Mouse (Mus musculus): Measurements from ENCODE around the gene Smtnl2. TPM values are rescaled to one million over a fixed set of nuclear protein-coding genes. Genes with fewer than 3 reads are reported as not detected.
A peak's percentile ranks its signal among the peaks of the same experiment; 100 is the strongest.

Smtnl2 gene
- polyA plus RNA-seq (2014; fragmentation: Nextera tagmentation; extraction: Ambion mirVana), result 30.0 and 56.1 TPM in 2 replicates

DNA sequence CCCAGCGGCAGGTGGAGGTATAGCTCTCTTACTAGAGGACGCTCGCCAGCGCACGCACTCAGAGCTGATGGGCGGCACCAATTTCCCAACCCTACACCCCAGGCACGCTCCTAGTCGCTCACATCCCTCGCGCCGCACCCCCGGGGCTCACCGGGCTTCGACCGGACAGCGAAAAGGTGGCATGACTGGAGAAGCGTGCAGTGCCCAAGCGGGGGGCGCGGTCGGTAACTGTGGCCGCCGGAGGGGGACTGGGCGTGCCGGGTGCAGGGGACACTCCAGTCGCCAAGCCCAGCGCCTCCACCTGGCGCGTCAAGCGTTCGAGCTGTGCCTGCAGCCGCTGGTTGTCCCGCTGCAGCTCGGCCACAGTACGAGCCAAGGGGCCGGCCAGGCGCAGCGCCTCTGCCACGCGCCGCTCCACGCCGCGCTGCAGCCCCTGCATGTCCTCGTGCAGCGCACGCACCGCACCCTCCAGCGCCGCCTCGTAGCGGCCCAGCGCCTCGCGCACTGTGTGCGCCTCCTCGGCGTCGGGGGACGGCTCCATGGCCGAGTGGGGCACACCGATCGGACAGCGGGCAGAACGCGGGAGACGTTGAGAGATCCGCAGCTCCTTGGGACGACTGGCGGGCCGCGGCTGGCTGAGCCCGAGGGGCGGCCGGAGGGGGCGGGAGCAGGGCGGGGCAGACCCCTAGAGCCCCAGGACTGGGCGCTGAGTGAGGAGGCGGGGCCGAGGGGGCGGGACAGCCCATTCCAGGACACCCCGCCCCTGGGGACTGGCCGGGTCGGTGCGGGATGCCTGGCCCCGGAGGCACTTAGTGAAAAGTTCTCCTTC is at the start of gene Smtnl2:
Gene Smtnl2, minus strand, starts transcription at position 621 of the 829 bp plus-strand sequence.
- H3K4me3 ChIP-seq (ENCODE audit: low read length), result peak within 1 kb of the TSS; percentile 90
- under 1% methylated on average over 83 of the region's 86 CpGs for WGBS
- no peaks in the 10 kb centered on the region for H3K36me3 ChIP-seq (ENCODE audit: control insufficient read depth, insufficient read depth, low read length)
- H3K27ac ChIP-seq (ENCODE audit: low read depth, low read length), result peak within 1 kb of the TSS; percentile 90
- peaks cover 55% of the 10 kb centered on the region for H3K4me1 ChIP-seq (ENCODE audit: control insufficient read depth, insufficient read depth, low read length)
- peak within 1 kb of the TSS; percentile 99 for H3K4me2 ChIP-seq (replicated peaks; ENCODE audit: low read depth, low read length)
- no peaks in the 10 kb centered on the region for H3K27me3 ChIP-seq (ENCODE audit: control insufficient read depth, insufficient read depth, low read length)
- H3K9me3 ChIP-seq (ENCODE audit: control insufficient read depth, low read length), result no peaks in the 10 kb centered on the region
- peak; percentile 93 for ATAC-seq (ENCODE audit: low FRiP score, low TSS enrichment)
- peak within 1 kb of the TSS; percentile 93 for H3K9ac ChIP-seq (ENCODE audit: low read depth, low read length)

DNA sequence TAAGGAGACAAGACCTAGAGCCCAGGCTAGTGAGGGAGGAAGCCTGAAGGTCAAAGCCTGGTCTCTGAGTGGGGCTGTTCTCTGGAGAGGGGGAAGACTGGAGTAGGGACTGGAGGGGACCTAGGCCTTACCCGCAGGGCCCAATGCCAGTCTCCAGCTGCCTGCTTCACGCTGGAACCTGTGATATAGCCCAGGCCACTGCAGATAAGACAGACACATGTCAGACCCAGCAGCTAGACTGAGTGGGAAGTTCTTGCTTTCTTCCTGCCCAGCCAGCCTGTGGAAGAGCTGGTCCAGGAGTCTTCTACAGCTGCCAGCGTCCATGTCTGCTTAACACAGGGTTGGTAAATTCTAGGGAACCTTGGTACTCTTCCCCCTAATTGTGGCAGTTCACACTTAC is 47.0 kb upstream of the Smtnl2 start:
- no peaks in the 10 kb centered on the region for H3K4me1 ChIP-seq (ENCODE audit: control insufficient read depth, insufficient read depth, low read length)
- no peaks in the 10 kb centered on the region for H3K9me3 ChIP-seq (ENCODE audit: control insufficient read depth, low read length)
- 79% methylated on average over 3 of the region's 3 CpGs for WGBS
- no peak for ATAC-seq (ENCODE audit: low FRiP score, low TSS enrichment)
- H3K9ac ChIP-seq (ENCODE audit: low read depth, low read length), result no peak overlapping the region
- H3K27me3 ChIP-seq (ENCODE audit: control insufficient read depth, insufficient read depth, low read length), result no peaks in the 10 kb centered on the region
- no peak overlapping the region for H3K4me3 ChIP-seq (ENCODE audit: low read length)
- H3K27ac ChIP-seq (ENCODE audit: low read depth, low read length), result peak overlapping the region; percentile 48; the same call in 1 of the 2 replicates
- H3K4me2 ChIP-seq (replicated peaks; ENCODE audit: low read depth, low read length), result no peak overlapping the region
- H3K36me3 ChIP-seq (ENCODE audit: control insufficient read depth, insufficient read depth, low read length), result no peaks in the 10 kb centered on the region

DNA sequence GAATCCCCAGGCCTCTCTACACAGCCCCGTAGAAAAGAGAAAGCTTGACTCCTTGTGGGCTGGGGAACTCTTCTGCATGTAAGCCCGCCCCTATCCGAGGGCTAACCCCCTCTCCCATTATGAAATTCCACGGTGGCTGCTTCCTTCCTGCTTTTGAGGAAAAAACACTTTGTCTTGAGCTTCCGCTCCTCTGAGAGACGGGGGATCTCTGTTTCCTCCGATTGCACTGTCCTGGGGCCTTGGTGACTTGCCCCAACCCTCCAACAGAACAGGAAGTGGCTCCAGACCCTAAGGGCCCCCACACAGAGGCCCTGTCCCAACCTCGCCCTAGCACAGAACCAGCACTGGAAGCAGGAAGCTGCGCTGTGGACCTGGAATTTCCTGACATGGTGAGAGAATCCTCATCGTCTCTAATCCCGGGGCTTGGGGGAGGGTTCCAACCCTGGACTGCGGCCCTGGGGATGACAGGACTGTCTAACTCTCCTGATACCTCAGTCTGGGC is 46.5 kb upstream of the Smtnl2 start:
- 64% methylated on average over 12 of the region's 12 CpGs for WGBS
- Histone ChIP-seq H3K27me3 (ENCODE audit: control insufficient read depth, insufficient read depth, low read length) (no peaks in the 10 kb centered on the region), H3K9me3 (ENCODE audit: control insufficient read depth, low read length) (no peaks in the 10 kb centered on the region), H3K9ac (ENCODE audit: low read depth, low read length) (no peak overlapping the region), H3K4me2 (replicated peaks; ENCODE audit: low read depth, low read length) (no peak overlapping the region), H3K4me1 (ENCODE audit: control insufficient read depth, insufficient read depth, low read length) (no peaks in the 10 kb centered on the region), H3K36me3 (ENCODE audit: control insufficient read depth, insufficient read depth, low read length) (no peaks in the 10 kb centered on the region), H3K4me3 (ENCODE audit: low read length) (no peak overlapping the region), H3K27ac (ENCODE audit: low read depth, low read length) (peak overlapping the region; percentile 48; the same call in 1 of the 2 replicates)
- peak; percentile 63; the same call in 1 of the 2 replicates for ATAC-seq (ENCODE audit: low FRiP score, low TSS enrichment)

DNA sequence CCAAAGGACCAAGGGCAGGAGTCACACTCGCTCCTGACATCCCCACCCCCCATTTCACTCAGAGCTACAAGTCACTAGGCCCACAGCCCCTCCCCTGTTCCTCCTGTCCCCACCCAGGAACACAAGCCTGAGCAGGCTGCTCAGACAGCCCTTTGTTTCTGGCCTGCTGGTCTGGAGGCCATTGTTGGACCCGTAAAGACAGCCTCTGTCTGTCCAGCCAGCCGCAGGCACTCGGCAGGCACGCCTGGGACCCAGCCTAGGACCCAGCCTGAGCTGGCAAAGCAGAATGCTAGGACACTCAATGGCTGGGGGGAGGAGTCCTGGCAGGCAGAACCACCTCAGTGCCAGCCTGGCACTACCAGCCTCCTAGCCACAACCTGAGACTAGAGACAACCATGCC is 44.2 kb upstream of the Smtnl2 start:
- no peak overlapping the region for H3K9ac ChIP-seq (ENCODE audit: low read depth, low read length)
- no peaks in the 10 kb centered on the region for H3K4me1 ChIP-seq (ENCODE audit: control insufficient read depth, insufficient read depth, low read length)
- WGBS, result 79% methylated on average over 5 of the region's 5 CpGs
- H3K4me3 ChIP-seq (ENCODE audit: low read length), result no peak overlapping the region
- H3K36me3 ChIP-seq (ENCODE audit: control insufficient read depth, insufficient read depth, low read length), result peaks cover 21% of the 10 kb centered on the region
- ATAC-seq (ENCODE audit: low FRiP score, low TSS enrichment), result no peak
- no peaks in the 10 kb centered on the region for H3K27me3 ChIP-seq (ENCODE audit: control insufficient read depth, insufficient read depth, low read length)
- no peak overlapping the region for H3K27ac ChIP-seq (ENCODE audit: low read depth, low read length)
- no peak overlapping the region for H3K4me2 ChIP-seq (replicated peaks; ENCODE audit: low read depth, low read length)
- H3K9me3 ChIP-seq (ENCODE audit: control insufficient read depth, low read length), result no peaks in the 10 kb centered on the region

DNA sequence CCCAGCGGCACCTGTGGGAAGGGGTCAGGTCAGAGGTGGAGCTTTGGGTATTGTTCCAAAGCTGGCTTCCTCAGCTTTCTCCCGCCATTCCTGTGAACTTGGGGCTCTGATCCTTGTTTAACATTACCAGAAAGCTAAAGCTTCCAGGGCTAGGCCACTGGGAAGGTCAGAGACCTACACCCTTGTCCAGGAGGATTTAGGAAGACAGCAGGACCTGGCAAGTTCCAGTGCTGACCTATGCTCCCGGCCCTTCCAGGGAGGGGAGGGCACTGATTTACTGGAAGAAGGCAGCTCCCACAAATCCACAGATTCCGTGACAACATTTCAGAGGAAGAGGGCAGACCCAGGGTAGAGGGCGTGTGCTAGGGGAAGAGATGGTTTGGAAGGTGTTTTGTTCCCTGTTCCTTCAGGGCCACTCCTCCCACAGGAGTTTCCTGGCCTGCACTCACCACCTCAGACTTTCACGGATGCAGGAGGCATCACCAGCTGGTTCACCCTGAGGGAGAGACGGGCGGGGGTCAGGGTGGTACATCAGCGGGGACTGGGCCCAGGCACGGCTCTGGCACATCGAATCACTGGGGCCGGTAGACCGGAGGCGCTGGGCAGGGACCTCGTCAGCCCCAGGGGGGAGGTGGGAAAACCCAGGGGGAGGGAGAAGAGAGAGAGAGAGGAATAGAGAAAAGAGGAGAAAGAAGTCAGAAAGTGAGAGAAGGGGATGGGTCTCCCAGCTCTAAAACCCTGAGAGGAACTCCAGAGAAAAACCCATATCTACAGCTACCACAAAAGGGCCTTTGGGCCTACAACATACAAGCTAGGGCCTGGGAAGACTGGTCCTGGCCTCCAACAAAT is 41.8 kb upstream of the Smtnl2 start:
- 45% methylated on average over 15 of the region's 15 CpGs for WGBS
- no peak overlapping the region for H3K9ac ChIP-seq (ENCODE audit: low read depth, low read length)
- H3K4me1 ChIP-seq (ENCODE audit: control insufficient read depth, insufficient read depth, low read length), result no peaks in the 10 kb centered on the region
- no peak for ATAC-seq (ENCODE audit: low FRiP score, low TSS enrichment)
- no peaks in the 10 kb centered on the region for H3K27me3 ChIP-seq (ENCODE audit: control insufficient read depth, insufficient read depth, low read length)
- H3K27ac ChIP-seq (ENCODE audit: low read depth, low read length), result no peak overlapping the region
- H3K4me3 ChIP-seq (ENCODE audit: low read length), result no peak overlapping the region
- peaks cover 44% of the 10 kb centered on the region for H3K36me3 ChIP-seq (ENCODE audit: control insufficient read depth, insufficient read depth, low read length)
- no peaks in the 10 kb centered on the region for H3K9me3 ChIP-seq (ENCODE audit: control insufficient read depth, low read length)
- H3K4me2 ChIP-seq (replicated peaks; ENCODE audit: low read depth, low read length), result no peak overlapping the region

DNA sequence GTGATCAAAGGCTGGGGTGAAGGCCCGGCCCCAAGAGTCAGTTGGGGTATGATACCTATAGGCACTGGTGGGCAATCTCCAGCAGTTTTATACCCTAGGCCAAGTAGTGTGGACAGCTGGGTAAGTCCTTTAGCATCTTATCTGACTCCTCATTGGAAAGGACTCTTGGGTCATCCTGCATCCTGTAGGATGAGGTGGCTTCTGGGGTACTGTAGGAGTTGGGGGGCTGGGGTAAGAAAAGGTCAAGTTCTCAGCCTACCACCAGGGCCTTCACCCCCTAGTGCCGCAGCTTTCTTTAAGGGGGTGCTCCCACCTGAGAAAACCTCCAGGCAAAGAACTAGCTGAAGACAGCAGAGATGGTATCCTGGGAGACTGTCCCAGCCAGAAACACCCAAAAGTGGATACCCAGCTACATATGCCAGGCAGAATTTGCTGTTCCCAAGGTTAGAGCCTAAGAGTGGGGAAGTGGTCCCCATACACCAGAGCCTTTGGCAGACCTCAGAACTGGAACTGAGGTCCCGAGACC is 40.7 kb upstream of the Smtnl2 start:
- WGBS, result 82% methylated on average over 3 of the region's 3 CpGs
- Histone ChIP-seq H3K9me3 (ENCODE audit: control insufficient read depth, low read length) (no peaks in the 10 kb centered on the region), H3K36me3 (ENCODE audit: control insufficient read depth, insufficient read depth, low read length) (peaks cover 56% of the 10 kb centered on the region), H3K27me3 (ENCODE audit: control insufficient read depth, insufficient read depth, low read length) (no peaks in the 10 kb centered on the region), H3K4me1 (ENCODE audit: control insufficient read depth, insufficient read depth, low read length) (no peaks in the 10 kb centered on the region), H3K4me3 (ENCODE audit: low read length) (no peak overlapping the region), H3K4me2 (replicated peaks; ENCODE audit: low read depth, low read length) (no peak overlapping the region), H3K27ac (ENCODE audit: low read depth, low read length) (no peak overlapping the region), H3K9ac (ENCODE audit: low read depth, low read length) (no peak overlapping the region)
- no peak for ATAC-seq (ENCODE audit: low FRiP score, low TSS enrichment)

DNA sequence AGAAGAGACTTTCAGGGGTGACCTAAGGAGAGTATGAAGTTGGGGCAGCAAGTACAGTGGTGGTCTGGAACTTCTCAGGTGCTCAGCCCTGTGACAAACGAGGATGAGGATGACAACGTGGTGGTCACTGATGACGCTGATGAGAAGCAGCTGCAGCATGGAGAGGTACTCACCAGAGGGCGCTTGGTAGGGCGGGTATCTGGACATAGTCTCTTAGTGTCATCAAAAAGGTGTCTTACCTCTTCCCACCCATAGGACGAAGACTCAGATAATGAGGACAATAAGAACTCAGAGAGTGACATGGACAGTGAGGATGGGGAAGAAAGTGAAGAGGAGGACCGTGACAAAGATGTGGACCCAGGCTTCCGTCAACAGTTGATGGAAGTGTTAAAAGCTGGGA is 36.0 kb upstream of the Smtnl2 start:
- Histone ChIP-seq H3K9me3 (ENCODE audit: control insufficient read depth, low read length) (no peaks in the 10 kb centered on the region), H3K36me3 (ENCODE audit: control insufficient read depth, insufficient read depth, low read length) (peaks cover 100% of the 10 kb centered on the region), H3K4me2 (replicated peaks; ENCODE audit: low read depth, low read length) (no peak overlapping the region), H3K27me3 (ENCODE audit: control insufficient read depth, insufficient read depth, low read length) (no peaks in the 10 kb centered on the region), H3K4me1 (ENCODE audit: control insufficient read depth, insufficient read depth, low read length) (peaks cover 1% of the 10 kb centered on the region), H3K4me3 (ENCODE audit: low read length) (no peak overlapping the region), H3K9ac (ENCODE audit: low read depth, low read length) (no peak overlapping the region), H3K27ac (ENCODE audit: low read depth, low read length) (no peak overlapping the region)
- no peak for ATAC-seq (ENCODE audit: low FRiP score, low TSS enrichment)
- 86% methylated on average over 8 of the region's 8 CpGs for WGBS

DNA sequence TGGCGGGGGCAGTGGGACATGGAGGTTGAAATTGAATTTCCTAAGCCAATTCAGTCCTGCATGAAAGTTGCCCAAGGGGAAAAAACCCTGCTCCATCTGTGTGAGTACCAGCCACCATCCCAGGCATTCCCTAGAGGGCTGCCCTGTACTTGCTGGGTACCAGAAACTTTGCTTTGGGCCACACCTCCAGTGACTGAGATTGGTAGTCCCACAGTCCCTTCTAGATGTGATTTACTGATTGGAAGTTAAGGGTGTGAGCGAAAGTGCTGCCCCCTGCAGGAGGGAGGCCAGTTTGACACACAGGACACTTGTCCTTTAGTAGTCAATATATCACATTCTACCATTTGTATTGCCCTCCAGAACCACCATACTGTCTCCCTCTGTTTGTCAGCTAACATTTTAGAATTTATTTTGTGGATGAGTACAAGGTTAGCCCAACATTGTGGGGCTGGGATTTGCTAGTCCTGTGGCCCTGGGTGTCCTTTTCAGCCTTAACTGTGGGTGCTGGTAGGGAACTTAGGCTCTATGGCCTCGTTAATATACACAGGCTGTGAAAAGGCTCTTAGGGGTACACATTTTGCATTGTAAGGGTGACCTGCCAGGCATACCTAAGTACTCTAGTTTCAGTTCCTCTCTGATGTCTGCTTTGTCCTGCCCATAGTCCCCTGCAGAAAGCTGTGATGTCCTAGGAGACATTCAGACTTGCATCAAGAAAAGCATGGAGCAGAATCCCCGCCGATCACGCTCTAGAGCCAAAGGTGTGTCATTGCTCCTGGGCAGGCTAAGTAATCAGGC is 35.0 kb upstream of the Smtnl2 start:
- H3K4me2 ChIP-seq (replicated peaks; ENCODE audit: low read depth, low read length), result no peak overlapping the region
- no peaks in the 10 kb centered on the region for H3K9me3 ChIP-seq (ENCODE audit: control insufficient read depth, low read length)
- H3K9ac ChIP-seq (ENCODE audit: low read depth, low read length), result no peak overlapping the region
- H3K4me1 ChIP-seq (ENCODE audit: control insufficient read depth, insufficient read depth, low read length), result peaks cover 7% of the 10 kb centered on the region
- peaks cover 93% of the 10 kb centered on the region for H3K36me3 ChIP-seq (ENCODE audit: control insufficient read depth, insufficient read depth, low read length)
- ATAC-seq (ENCODE audit: low FRiP score, low TSS enrichment), result no peak
- no peaks in the 10 kb centered on the region for H3K27me3 ChIP-seq (ENCODE audit: control insufficient read depth, insufficient read depth, low read length)
- WGBS, result 88% methylated on average over 6 of the region's 6 CpGs
- no peak overlapping the region for H3K4me3 ChIP-seq (ENCODE audit: low read length)
- H3K27ac ChIP-seq (ENCODE audit: low read depth, low read length), result no peak overlapping the region
